Mouse (Mus musculus): Measurements from ENCODE around the gene Arhgap32. TPM values are rescaled to one million over a fixed set of nuclear protein-coding genes. Genes with fewer than 3 reads are reported as not detected.

The Arhgap32 gene
- total and polyA plus RNA-seq, 3 experiments: 0.06 to 0.15 TPM; not detected in 1

DNA sequence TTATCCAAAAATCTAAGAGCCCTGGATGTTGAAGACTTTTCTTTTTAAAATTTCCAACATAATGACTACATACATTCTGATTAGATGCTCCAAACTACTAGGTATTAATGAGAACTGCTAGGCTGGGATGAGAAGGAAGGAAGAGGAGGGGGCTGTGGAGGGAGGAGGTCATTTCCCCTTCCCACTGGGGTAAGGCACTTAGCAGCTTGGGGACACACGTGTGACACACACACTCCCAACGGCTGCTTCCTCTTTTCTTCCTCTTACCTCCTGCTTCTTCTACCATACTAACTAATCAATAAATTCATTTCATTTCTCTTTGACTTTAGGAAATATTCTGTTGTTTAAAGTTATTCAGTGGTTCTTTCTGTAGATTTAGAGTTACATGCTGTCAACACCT, 65.2 kb downstream of the Arhgap32 start:
- no peaks in the 10 kb centered on the region; a peak in 3 of 4 replicates for H3K27me3 ChIP-seq (ENCODE audit: control insufficient read depth in 1 of 2, insufficient read depth in 2 of 2, low read length in 2 of 2)
- no peaks in the 10 kb centered on the region for H3K9me3 ChIP-seq (replicated peaks; ENCODE audit: insufficient read depth, low read length)
- no peaks in the 10 kb centered on the region for H3K4me1 ChIP-seq (ENCODE audit: control insufficient read depth in 1 of 2, insufficient read depth in 2 of 2, low read length in 2 of 2)
- no peak overlapping the region for H3K9ac ChIP-seq (ENCODE audit: control insufficient read depth, low read depth, low read length, poor library complexity, severe bottlenecking)
- peak; percentile 41 for DNase-seq (ENCODE audit: low read depth, low spot score)
- no peak overlapping the region for H3K27ac ChIP-seq (ENCODE audit: control insufficient read depth, low read depth, low read length)
- TF ChIP-seq ZNF384 (IDR thresholded peaks at IDR 0.05; ENCODE audit: low read depth, low read length) (no peak), MAX (IDR thresholded peaks at IDR 0.05; ENCODE audit: low read length) (0 out of 2 replicates have a peak, but pooled peaks have one; percentile 17), POLR2AphosphoS5 (IDR thresholded peaks at IDR 0.05; ENCODE audit: borderline replicate concordance, low read depth, low read length) (no peak), MYC (IDR thresholded peaks at IDR 0.05; ENCODE audit: low read depth, low read length) (0 out of 2 replicates have a peak, but pooled peaks have one; percentile 16), NELFE (IDR thresholded peaks at IDR 0.05; ENCODE audit: low read depth, low read length) (no peak), SIN3A (IDR thresholded peaks at IDR 0.05; ENCODE audit: low read length) (no peak), MYB (IDR thresholded peaks at IDR 0.05; ENCODE audit: low read depth, low read length) (0 out of 2 replicates have a peak, but pooled peaks have one; percentile 21), TAL1 (IDR thresholded peaks at IDR 0.05; ENCODE audit: low read length) (no peak), GABPA (IDR thresholded peaks at IDR 0.05; ENCODE audit: low read depth, low read length) (no peak)
- H3K36me3 ChIP-seq (ENCODE audit: control insufficient read depth in 1 of 2, insufficient read depth in 2 of 2, low read length in 2 of 2): peaks cover 0 to 2% of the 10 kb centered on the region in 2 experiments; a peak in 1 of 4 replicates
- no peaks in the 10 kb centered on the region for H3K79me2 ChIP-seq (ENCODE audit: control insufficient read depth, insufficient read depth, low read length, poor library complexity)
- H3K4me3 ChIP-seq (ENCODE audit: control insufficient read depth in 1 of 2, insufficient read depth in 1 of 2, low read depth in 2 of 2, low read length in 2 of 2): no peak overlapping the region

DNA sequence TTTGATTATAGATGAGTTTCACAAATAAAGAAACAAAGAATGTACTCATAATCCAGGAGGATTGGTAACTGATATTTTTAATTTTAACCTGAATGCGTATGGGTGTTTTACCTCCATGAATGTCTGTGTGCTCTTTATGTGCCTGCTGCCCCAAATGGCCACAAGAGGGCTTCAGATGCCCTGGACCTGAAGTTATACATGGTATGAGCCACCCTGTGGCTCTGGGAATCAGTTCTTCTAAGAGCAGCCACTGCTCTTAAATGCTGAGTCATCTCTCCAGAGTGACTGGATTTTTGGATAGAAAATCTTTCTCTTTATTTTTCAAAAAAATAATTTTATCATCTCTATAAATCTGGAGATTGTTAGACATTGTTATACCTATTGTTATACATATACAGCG, 70.6 kb downstream of the Arhgap32 start:
- peak; percentile 55 for DNase-seq (ENCODE audit: low read depth, low spot score)
- H3K79me2 ChIP-seq (ENCODE audit: control insufficient read depth, insufficient read depth, low read length, poor library complexity): no peaks in the 10 kb centered on the region
- no peak for TF ChIP-seq ZNF384 (IDR thresholded peaks at IDR 0.05; ENCODE audit: low read depth, low read length)
- no peak for TF ChIP-seq SIN3A (IDR thresholded peaks at IDR 0.05; ENCODE audit: low read length)
- no peak for TF ChIP-seq USF1 (IDR thresholded peaks at IDR 0.05; ENCODE audit: low read depth, low read length)
- no peak for TF ChIP-seq TCF12 (IDR thresholded peaks at IDR 0.05; ENCODE audit: low read depth, low read length)
- no peak for TF ChIP-seq TBP (IDR thresholded peaks at IDR 0.05; ENCODE audit: low read depth, low read length)
- TF ChIP-seq JUND (IDR thresholded peaks at IDR 0.05; ENCODE audit: low read depth, low read length): no peak
- no peak for TF ChIP-seq HCFC1 (IDR thresholded peaks at IDR 0.05; ENCODE audit: low read depth, low read length)
- no peak for TF ChIP-seq ZC3H11A (IDR thresholded peaks at IDR 0.05; ENCODE audit: low read depth, low read length)
- peak; percentile 63 for TF ChIP-seq SMC3 (IDR thresholded peaks at IDR 0.05; ENCODE audit: low read depth, low read length)
- TF ChIP-seq GATA1 (IDR thresholded peaks at IDR 0.05; ENCODE audit: low read depth, low read length): no peak
- no peak for TF ChIP-seq MAX (IDR thresholded peaks at IDR 0.05; ENCODE audit: low read length)
- TF ChIP-seq EP300 (IDR thresholded peaks at IDR 0.05; ENCODE audit: low read depth in 1 of 2, low read length in 2 of 2): no peak
- TF ChIP-seq ETS1 (IDR thresholded peaks at IDR 0.05; ENCODE audit: low read depth, low read length): no peak
- TF ChIP-seq MAZ (IDR thresholded peaks at IDR 0.05; ENCODE audit: low read depth, low read length): no peak
- peak; percentile 21 for TF ChIP-seq RAD21 (IDR thresholded peaks at IDR 0.05; ENCODE audit: low read depth, low read length)
- peak; percentile 28 to 69 (median 53) for TF ChIP-seq CTCF (IDR thresholded peaks at IDR 0.05 in 2 of 3, conservative IDR thresholded peaks at IDR 0.05 in 1 of 3; ENCODE audit: control insufficient read depth in 1 of 3, insufficient read depth in 1 of 3, low read depth in 2 of 3, low read length in 3 of 3, poor library complexity in 1 of 3, severe bottlenecking in 1 of 3)
- TF ChIP-seq TAL1 (IDR thresholded peaks at IDR 0.05; ENCODE audit: low read length): no peak
- H3K36me3 ChIP-seq (ENCODE audit: control insufficient read depth in 1 of 2, insufficient read depth in 2 of 2, low read length in 2 of 2): no peaks in the 10 kb centered on the region
- no peaks in the 10 kb centered on the region; a peak in 2 of 4 replicates for H3K27me3 ChIP-seq (ENCODE audit: control insufficient read depth in 1 of 2, insufficient read depth in 2 of 2, low read length in 2 of 2)
- no peaks in the 10 kb centered on the region for H3K9me3 ChIP-seq (replicated peaks; ENCODE audit: insufficient read depth, low read length)
- no peak overlapping the region for H3K4me3 ChIP-seq (ENCODE audit: control insufficient read depth in 1 of 2, insufficient read depth in 1 of 2, low read depth in 2 of 2, low read length in 2 of 2)
- H3K4me1 ChIP-seq (ENCODE audit: control insufficient read depth in 1 of 2, insufficient read depth in 2 of 2, low read length in 2 of 2): no peaks in the 10 kb centered on the region
- H3K27ac ChIP-seq (ENCODE audit: control insufficient read depth, low read depth, low read length): no peak overlapping the region
- no peak overlapping the region for H3K9ac ChIP-seq (ENCODE audit: control insufficient read depth, low read depth, low read length, poor library complexity, severe bottlenecking)
